Mouse (Mus musculus): ENCODE data around the gene Gng4. TPM values are rescaled to one million over a fixed set of nuclear protein-coding genes. Genes with fewer than 3 reads are reported as not detected.
"Not testable (repeated sequence)": the region's sequence is repeated elsewhere in the genome, so short reads cannot be mapped to it uniquely, and the experiment has no call there.

Gene Gng4
- polyA plus RNA-seq, 1 experiment from 2014 or later: 0.48 TPM

DNA sequence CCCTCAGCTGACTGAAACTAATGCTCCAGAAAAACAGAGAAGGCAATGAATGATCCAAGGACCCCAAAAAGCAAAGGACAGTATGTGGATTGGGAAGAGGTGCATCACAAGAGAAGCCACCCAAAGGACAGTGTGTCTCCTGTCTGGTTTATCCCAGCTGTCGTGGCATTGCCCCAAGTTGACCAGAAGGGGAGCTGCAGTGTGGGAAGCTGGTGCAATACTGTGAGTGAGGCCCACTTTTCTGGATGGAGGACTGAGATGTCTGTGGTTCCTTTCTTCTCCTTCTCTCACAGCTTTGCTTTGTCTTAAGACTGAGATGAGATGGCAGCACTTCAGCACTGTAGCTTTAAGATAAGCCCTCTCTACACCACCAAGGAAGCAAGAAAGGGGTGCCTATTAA, 12.2 kb downstream of the Gng4 start:
- H3K4me1 ChIP-seq (ENCODE audit: control insufficient read depth, insufficient read depth, low read length): no peaks in the 10 kb centered on the region
- H3K27me3 ChIP-seq (ENCODE audit: control insufficient read depth, insufficient read depth, low read length): no peaks in the 10 kb centered on the region
- H3K9me3 ChIP-seq (ENCODE audit: control insufficient read depth, low read length): no peaks in the 10 kb centered on the region
- ATAC-seq (ENCODE audit: insufficient number of reproducible peaks, low FRiP score, low TSS enrichment, low read depth): no peak
- no peak overlapping the region for H3K4me3 ChIP-seq (ENCODE audit: low read depth, low read length)
- H3K36me3 ChIP-seq (ENCODE audit: control insufficient read depth, insufficient read depth, low read length): no peaks in the 10 kb centered on the region
- WGBS: 92% methylated on average over 1 of the region's 1 CpGs
- H3K4me2 ChIP-seq (ENCODE audit: low read depth, severe bottlenecking): no peak overlapping the region
- no peak overlapping the region for H3K27ac ChIP-seq (replicated peaks; ENCODE audit: low read depth, low read length)
- DNase-seq (ENCODE audit: low spot score): no peak
- H3K9ac ChIP-seq (ENCODE audit: low read length): no peak overlapping the region

- not testable (repeated sequence) for H3K9ac ChIP-seq (ENCODE audit: low read length); H3K4me3 ChIP-seq (ENCODE audit: low read depth, low read length); H3K36me3 ChIP-seq (ENCODE audit: control insufficient read depth, insufficient read depth, low read length); ATAC-seq (ENCODE audit: insufficient number of reproducible peaks, low FRiP score, low TSS enrichment, low read depth); H3K4me2 ChIP-seq (ENCODE audit: low read depth, severe bottlenecking); H3K9me3 ChIP-seq (ENCODE audit: control insufficient read depth, low read length); H3K27me3 ChIP-seq (ENCODE audit: control insufficient read depth, insufficient read depth, low read length); H3K4me1 ChIP-seq (ENCODE audit: control insufficient read depth, insufficient read depth, low read length); H3K27ac ChIP-seq (replicated peaks; ENCODE audit: low read depth, low read length); DNase-seq (ENCODE audit: low spot score)
- 92% methylated on average over 12 of the region's 12 CpGs for WGBS
Measured at GRCm38 (mm10) chr13:13797816-13798215, 14.0 kb downstream of the Gng4 start.

- Histone ChIP-seq H3K9me3 (ENCODE audit: control insufficient read depth, low read length) (no peaks in the 10 kb centered on the region), H3K4me2 (ENCODE audit: low read depth, severe bottlenecking) (no peak overlapping the region), H3K27ac (replicated peaks; ENCODE audit: low read depth, low read length) (no peak overlapping the region), H3K27me3 (ENCODE audit: control insufficient read depth, insufficient read depth, low read length) (no peaks in the 10 kb centered on the region), H3K4me3 (ENCODE audit: low read depth, low read length) (no peak overlapping the region), H3K4me1 (ENCODE audit: control insufficient read depth, insufficient read depth, low read length) (no peaks in the 10 kb centered on the region), H3K9ac (ENCODE audit: low read length) (no peak overlapping the region), H3K36me3 (ENCODE audit: control insufficient read depth, insufficient read depth, low read length) (no peaks in the 10 kb centered on the region)
- DNase-seq (ENCODE audit: low spot score) (no peak), ATAC-seq (ENCODE audit: insufficient number of reproducible peaks, low FRiP score, low TSS enrichment, low read depth) (no peak)
- WGBS: 87% methylated on average over 8 of the region's 8 CpGs
Measured at GRCm38 (mm10) chr13:13798775-13799174, 14.9 kb downstream of the Gng4 start.

DNA sequence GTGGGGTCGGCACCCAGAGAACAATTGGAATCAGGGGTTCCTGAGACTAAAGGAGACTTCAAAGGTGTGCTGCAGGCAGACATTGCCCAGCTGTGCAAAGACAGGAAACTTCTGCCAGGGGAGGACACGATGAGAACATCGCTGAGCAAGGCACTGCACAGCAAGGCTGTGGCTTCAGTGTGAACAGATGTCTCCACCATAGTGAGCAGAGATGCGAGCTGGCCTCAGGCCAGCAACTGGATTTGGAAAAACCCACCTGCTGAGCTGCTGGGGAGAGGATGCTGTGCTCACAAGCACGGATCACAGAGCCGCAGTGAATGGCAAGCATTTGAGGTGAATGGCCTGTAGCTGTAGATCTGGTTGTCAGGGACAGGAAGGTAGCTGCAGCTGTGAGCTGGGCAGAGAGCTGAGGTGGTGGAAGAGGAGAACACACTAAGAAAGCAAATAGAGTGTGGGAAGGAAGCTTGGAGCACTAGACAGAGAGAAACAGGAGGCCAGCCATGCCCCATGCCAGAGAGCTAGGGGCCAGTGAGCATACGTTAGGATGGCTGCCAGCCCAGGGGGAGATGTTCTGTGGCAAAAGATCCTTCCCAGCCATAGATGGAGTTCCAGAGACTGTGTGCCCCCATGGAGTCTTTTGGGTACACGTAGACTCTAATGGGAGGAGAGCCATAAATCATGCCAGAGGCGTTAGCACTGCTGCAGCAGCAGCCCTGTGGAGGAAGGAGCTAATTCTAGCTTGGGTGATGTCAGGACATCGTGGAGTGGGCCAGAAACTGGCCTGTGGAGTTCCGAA, 24.7 kb downstream of the Gng4 start:
- ATAC-seq (ENCODE audit: insufficient number of reproducible peaks, low FRiP score, low TSS enrichment, low read depth): peak; percentile 33; the same call in 1 of the 2 replicates

DNA sequence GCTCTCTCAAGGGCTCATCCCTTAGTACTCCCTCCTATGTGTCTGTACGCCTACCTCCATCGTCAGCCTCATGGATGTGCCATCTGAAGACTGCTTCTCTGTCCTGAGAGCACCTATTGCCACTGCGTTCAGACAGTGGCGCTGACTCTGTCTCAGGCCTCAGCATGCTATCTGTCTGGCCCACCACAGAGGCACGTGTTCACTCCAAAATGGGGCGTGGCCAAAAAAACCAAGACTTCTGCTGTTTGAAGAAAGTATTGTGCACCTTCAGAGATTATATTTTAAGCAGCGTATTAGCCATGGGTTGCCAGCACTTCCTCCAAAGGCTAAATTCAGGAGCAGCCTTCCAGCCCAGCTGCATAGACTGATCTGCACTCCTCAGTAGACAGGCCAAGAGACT, 27.0 kb downstream of the Gng4 start:
- H3K27ac ChIP-seq (replicated peaks; ENCODE audit: low read depth, low read length): no peak overlapping the region
- no peaks in the 10 kb centered on the region for H3K36me3 ChIP-seq (ENCODE audit: control insufficient read depth, insufficient read depth, low read length)
- no peaks in the 10 kb centered on the region for H3K4me1 ChIP-seq (ENCODE audit: control insufficient read depth, insufficient read depth, low read length)
- H3K27me3 ChIP-seq (ENCODE audit: control insufficient read depth, insufficient read depth, low read length): no peaks in the 10 kb centered on the region
- H3K9me3 ChIP-seq (ENCODE audit: control insufficient read depth, low read length): no peaks in the 10 kb centered on the region
- H3K4me2 ChIP-seq (ENCODE audit: low read depth, severe bottlenecking): no peak overlapping the region
- H3K4me3 ChIP-seq (ENCODE audit: low read depth, low read length): no peak overlapping the region
- ATAC-seq (ENCODE audit: insufficient number of reproducible peaks, low FRiP score, low TSS enrichment, low read depth) (no peak), DNase-seq (ENCODE audit: low spot score) (no peak)
- no peak overlapping the region for H3K9ac ChIP-seq (ENCODE audit: low read length)
- WGBS: 87% methylated on average over 7 of the region's 7 CpGs

More for the DNA sequence above, 24.7 kb downstream of the Gng4 start:
- WGBS: 27% methylated on average over 11 of the region's 11 CpGs
- Histone ChIP-seq H3K36me3 (ENCODE audit: control insufficient read depth, insufficient read depth, low read length) (no peaks in the 10 kb centered on the region), H3K9me3 (ENCODE audit: control insufficient read depth, low read length) (no peaks in the 10 kb centered on the region), H3K9ac (ENCODE audit: low read length) (no peak overlapping the region), H3K27me3 (ENCODE audit: control insufficient read depth, insufficient read depth, low read length) (no peaks in the 10 kb centered on the region), H3K27ac (replicated peaks; ENCODE audit: low read depth, low read length) (no peak overlapping the region), H3K4me1 (ENCODE audit: control insufficient read depth, insufficient read depth, low read length) (no peaks in the 10 kb centered on the region), H3K4me3 (ENCODE audit: low read depth, low read length) (no peak overlapping the region), H3K4me2 (ENCODE audit: low read depth, severe bottlenecking) (no peak overlapping the region)
- DNase-seq (ENCODE audit: low spot score): no peak

- 86% methylated on average over 3 of the region's 3 CpGs for WGBS
- ATAC-seq (ENCODE audit: insufficient number of reproducible peaks, low FRiP score, low TSS enrichment, low read depth) (no peak), DNase-seq (ENCODE audit: low spot score) (no peak)
- H3K9me3 ChIP-seq (ENCODE audit: control insufficient read depth, low read length): no peaks in the 10 kb centered on the region
- no peaks in the 10 kb centered on the region for H3K36me3 ChIP-seq (ENCODE audit: control insufficient read depth, insufficient read depth, low read length)
- H3K27me3 ChIP-seq (ENCODE audit: control insufficient read depth, insufficient read depth, low read length): no peaks in the 10 kb centered on the region
- no peak overlapping the region for H3K4me3 ChIP-seq (ENCODE audit: low read depth, low read length)
- H3K4me2 ChIP-seq (ENCODE audit: low read depth, severe bottlenecking): no peak overlapping the region
- no peak overlapping the region for H3K9ac ChIP-seq (ENCODE audit: low read length)
- no peaks in the 10 kb centered on the region for H3K4me1 ChIP-seq (ENCODE audit: control insufficient read depth, insufficient read depth, low read length)
- no peak overlapping the region for H3K27ac ChIP-seq (replicated peaks; ENCODE audit: low read depth, low read length)
Measured at GRCm38 (mm10) chr13:13818696-13819095, 34.8 kb downstream of the Gng4 start.

DNA sequence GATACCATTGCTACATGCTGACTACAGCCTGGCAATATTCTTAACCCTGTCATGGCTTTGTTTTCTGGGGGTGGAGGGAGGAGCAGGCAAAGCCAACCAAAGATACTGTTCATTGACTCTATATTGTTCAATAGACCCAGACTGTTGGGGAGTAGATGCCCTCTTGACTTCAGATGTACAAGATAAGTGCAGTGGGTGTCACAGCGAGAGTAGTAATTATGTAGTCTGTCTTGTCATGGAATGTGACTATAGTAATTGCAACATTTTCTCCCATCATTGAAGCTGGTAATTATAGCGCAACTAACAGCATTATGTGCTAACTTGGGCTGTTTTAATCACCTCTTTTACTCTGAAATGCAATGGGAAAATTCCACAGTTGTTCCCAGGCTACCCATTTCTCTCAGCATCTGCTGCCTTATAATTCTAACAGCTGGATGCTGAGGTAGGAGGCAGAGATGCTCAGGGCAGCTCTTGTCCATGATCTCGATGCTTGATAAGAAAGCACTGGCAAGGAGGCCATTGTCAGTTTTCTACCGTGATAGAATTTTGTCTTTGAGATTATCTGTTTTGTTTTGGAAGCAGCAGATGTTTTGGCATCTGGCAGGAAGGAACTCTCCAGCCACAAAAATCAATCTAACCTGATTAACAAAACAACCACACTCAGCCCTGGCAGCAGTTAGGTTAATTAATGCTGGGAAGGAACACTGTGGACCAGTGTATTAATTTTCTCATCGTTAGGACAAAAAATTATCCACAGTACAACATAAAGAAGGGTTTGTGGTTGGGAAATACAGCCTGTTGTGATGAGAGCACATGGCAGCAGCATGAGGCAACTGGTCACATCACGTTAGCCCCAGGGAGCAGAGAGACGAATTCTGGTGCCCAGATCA, 36.6 kb downstream of the Gng4 start:
- 74% methylated on average over 7 of the region's 7 CpGs for WGBS
- DNase-seq (ENCODE audit: low spot score) (no peak), ATAC-seq (ENCODE audit: insufficient number of reproducible peaks, low FRiP score, low TSS enrichment, low read depth) (no peak)
- H3K4me2 ChIP-seq (ENCODE audit: low read depth, severe bottlenecking): no peak overlapping the region
- no peak overlapping the region for H3K9ac ChIP-seq (ENCODE audit: low read length)
- H3K9me3 ChIP-seq (ENCODE audit: control insufficient read depth, low read length): no peaks in the 10 kb centered on the region
- no peaks in the 10 kb centered on the region for H3K4me1 ChIP-seq (ENCODE audit: control insufficient read depth, insufficient read depth, low read length)
- no peak overlapping the region for H3K27ac ChIP-seq (replicated peaks; ENCODE audit: low read depth, low read length)
- no peaks in the 10 kb centered on the region for H3K27me3 ChIP-seq (ENCODE audit: control insufficient read depth, insufficient read depth, low read length)
- no peaks in the 10 kb centered on the region for H3K36me3 ChIP-seq (ENCODE audit: control insufficient read depth, insufficient read depth, low read length)
- H3K4me3 ChIP-seq (ENCODE audit: low read depth, low read length): no peak overlapping the region

DNA sequence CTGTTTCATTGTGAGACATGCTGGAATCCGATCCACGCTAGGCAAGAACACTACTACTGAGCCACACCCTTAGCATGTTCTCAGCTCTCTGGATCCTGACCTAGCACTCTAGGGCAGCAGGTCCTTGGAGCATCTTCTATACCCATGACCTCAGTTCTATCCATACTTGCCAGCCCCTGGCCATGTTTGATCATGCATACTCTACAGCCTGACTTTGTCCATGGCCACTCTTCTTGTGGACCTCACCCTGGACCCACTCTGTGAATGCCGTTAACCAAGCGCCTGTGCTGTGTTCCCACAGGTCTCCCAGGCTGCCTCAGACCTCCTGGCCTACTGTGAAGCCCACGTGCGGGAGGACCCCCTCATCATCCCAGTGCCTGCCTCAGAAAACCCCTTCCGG, 41.1 kb downstream of the Gng4 start:
- no peak for DNase-seq (ENCODE audit: low spot score)
- ATAC-seq (ENCODE audit: insufficient number of reproducible peaks, low FRiP score, low TSS enrichment, low read depth): no peak
- no peak overlapping the region for H3K4me2 ChIP-seq (ENCODE audit: low read depth, severe bottlenecking)
- no peaks in the 10 kb centered on the region for H3K27me3 ChIP-seq (ENCODE audit: control insufficient read depth, insufficient read depth, low read length)
- H3K9me3 ChIP-seq (ENCODE audit: control insufficient read depth, low read length): no peaks in the 10 kb centered on the region
- 87% methylated on average over 7 of the region's 7 CpGs for WGBS
- H3K36me3 ChIP-seq (ENCODE audit: control insufficient read depth, insufficient read depth, low read length): no peaks in the 10 kb centered on the region
- no peak overlapping the region for H3K27ac ChIP-seq (replicated peaks; ENCODE audit: low read depth, low read length)
- H3K4me1 ChIP-seq (ENCODE audit: control insufficient read depth, insufficient read depth, low read length): no peaks in the 10 kb centered on the region
- no peak overlapping the region for H3K9ac ChIP-seq (ENCODE audit: low read length)
- no peak overlapping the region for H3K4me3 ChIP-seq (ENCODE audit: low read depth, low read length)

Data from limb, embryonic 11.5 days (tissue).